Mouse (Mus musculus) kidney, postnatal 0 days (tissue): Measurements from ENCODE around the gene Aff3. TPM values are rescaled to one million over a fixed set of nuclear protein-coding genes. Genes with fewer than 3 reads are reported as not detected.

Experiments
- ATAC-seq: fragments of 200-750 bp; cut with Nextera tagmentation; replicated peaks from 2 replicates; pipeline ENCODE4 v1.8.0; 2017; ENCODE audit warnings: low read depth, moderate number of reproducible peaks, moderate TSS enrichment, moderate library complexity; ENCODE audit not compliant: low FRiP score
- DNase-seq: peaks from one replicate; pipeline ENCODE4 v3.0.0-alpha.2; 2016; ENCODE audit warnings: low spot score
- H3K27ac ChIP-seq: fragments of 300-500 bp; sonication (generic); 2 replicates; pipeline ENCODE4 v1.5.1; 2014; ENCODE audit warnings: mild to moderate bottlenecking
- H3K27me3 ChIP-seq: fragments of 300-500 bp; sonication (generic); 2 replicates; pipeline ENCODE4 v1.6.1; 2014; ENCODE audit warnings: low read length, mixed read lengths; ENCODE audit not compliant: insufficient read depth
- H3K36me3 ChIP-seq: fragments of 300-500 bp; sonication (generic); 2 replicates; pipeline ENCODE4 v1.6.1; 2014; ENCODE audit warnings: low read length, mixed read lengths; ENCODE audit not compliant: insufficient read depth
- H3K4me1 ChIP-seq: fragments of 300-500 bp; sonication (generic); replicated peaks from 2 replicates; pipeline ENCODE4 v1.6.1; 2014; ENCODE audit warnings: antibody characterized with exemption, low read length, mixed read lengths; ENCODE audit not compliant: insufficient read depth
- H3K4me2 ChIP-seq: fragments of 300-500 bp; sonication (generic); 2 replicates; pipeline ENCODE4 v1.6.1; 2014; ENCODE audit warnings: mild to moderate bottlenecking, low read length, moderate library complexity, mixed read lengths
- H3K4me3 ChIP-seq: fragments of 300-500 bp; sonication (generic); replicated peaks from 2 replicates; pipeline ENCODE4 v1.5.1; 2014; ENCODE audit warnings: low read depth, low read length
- H3K9ac ChIP-seq: fragments of 300-500 bp; sonication (generic); 2 replicates; pipeline ENCODE4 v1.6.1; 2014; ENCODE audit warnings: low read depth, low read length
- H3K9me3 ChIP-seq: fragments of 300-500 bp; sonication (generic); replicated peaks from 2 replicates; pipeline ENCODE4 v1.6.1; 2016; ENCODE audit warnings: low read length, inconsistent platforms, mixed read lengths
- CTCF ChIP-seq: IDR thresholded peaks from 2 replicates; pipeline ENCODE4 v1.5.1; 2016; ENCODE audit warnings: antibody characterized with exemption, low read depth, mild to moderate bottlenecking, moderate library complexity
- WGBS: fragments of 180-500 bp; shearing (Covaris S2); extraction: QIAGEN DNeasy Blood & Tissue Kit; methylation state at CpG from one replicate; pipeline ENCODE4 v1.1.7; 2014; 5-methylcytosine and 5-hydroxymethylcytosine counted together
- polyA plus RNA-seq: library from polyadenylated mRNA; unstranded; fragments of >200 nt; fragmentation: Nextera tagmentation; extraction: Ambion mirVana; gene quantifications from 2 replicates; pipeline ENCODE4 v1.2.1, GENCODE M21; 2015

Aff3 gene
- polyA plus RNA-seq, 1 experiment from 2014 or later, result 7.9 TPM

DNA sequence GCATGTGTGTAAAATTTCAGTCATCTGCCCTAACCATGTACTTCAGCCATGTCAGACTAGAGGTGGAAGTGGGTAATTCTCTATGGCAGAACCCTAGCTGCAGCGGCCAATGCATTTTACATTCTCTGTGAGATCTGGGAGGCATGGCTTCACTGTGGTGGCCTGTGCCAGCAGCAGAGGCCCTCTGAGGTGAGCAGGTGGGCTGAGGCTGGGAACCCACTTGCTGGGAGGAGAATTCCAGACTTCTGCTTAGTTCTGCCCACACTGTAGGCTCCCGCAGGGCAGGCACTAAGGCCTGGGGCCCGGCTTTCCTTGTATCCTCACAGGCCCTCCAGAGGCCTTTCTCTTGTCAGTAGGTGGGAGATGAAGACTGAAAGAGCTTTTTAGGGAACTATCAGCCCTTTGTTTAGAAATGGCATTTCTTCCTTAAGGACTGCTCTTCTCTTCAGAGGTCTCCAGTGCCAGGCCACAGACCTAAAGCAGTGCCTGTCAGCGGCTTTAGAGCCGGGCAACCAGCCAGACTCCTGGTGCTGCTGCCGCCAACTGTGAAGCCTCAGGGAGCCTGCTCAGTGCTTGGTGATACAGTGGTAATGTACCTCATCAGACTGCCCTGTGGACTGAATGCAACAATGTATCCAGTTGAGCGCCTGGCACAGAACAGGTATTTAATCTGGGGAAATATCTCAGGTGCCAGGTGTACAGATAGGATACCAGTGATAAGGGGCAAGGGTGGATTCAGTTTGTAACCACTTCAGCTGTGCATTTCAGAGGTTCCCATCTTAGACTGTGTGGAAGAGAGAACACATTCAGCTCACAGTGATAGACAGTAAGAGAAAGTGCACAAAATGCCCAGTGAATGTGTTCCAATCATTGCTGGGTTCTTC lies 356.7 kb downstream of the Aff3 start:
- no peak overlapping the region for H3K4me3 ChIP-seq
- no peaks in the 10 kb centered on the region for H3K4me1 ChIP-seq
- 73% methylated on average over 7 of the region's 7 CpGs for WGBS
- no peaks in the 10 kb centered on the region for H3K9me3 ChIP-seq
- no peak overlapping the region for H3K27ac ChIP-seq
- H3K27me3 ChIP-seq, result no peaks in the 10 kb centered on the region
- DNase-seq, result no peak
- TF ChIP-seq CTCF, result no peak
- H3K9ac ChIP-seq, result no peak overlapping the region
- H3K36me3 ChIP-seq, result no peaks in the 10 kb centered on the region
- no peak for ATAC-seq
- H3K4me2 ChIP-seq, result no peak overlapping the region

DNA sequence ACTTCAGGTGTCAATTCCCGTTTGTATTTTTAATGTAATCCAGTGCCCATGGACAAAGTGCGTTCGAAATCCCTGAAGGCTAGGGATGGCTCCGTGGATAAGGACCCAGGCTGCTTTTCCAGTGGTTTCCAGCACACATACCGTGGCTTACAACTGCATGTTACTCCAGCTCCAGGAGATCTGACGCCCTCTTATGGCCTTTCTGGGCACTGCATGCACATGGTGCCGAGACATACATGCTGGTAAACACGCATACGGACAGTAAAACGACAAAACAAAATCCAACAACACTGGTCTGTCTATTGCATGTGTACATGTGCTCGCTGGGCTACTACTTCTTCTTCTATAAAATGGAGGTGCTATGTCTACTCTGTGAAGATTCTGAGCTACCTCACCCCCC lies 357.5 kb downstream of the Aff3 start:
- TF ChIP-seq CTCF, result peak; percentile 25; the same call in 1 of the 2 replicates
- H3K4me2 ChIP-seq, result no peak overlapping the region
- WGBS, result 94% methylated on average over 11 of the region's 11 CpGs
- ATAC-seq (no peak), DNase-seq (no peak)
- H3K4me1 ChIP-seq, result no peaks in the 10 kb centered on the region
- H3K36me3 ChIP-seq, result no peaks in the 10 kb centered on the region
- H3K9ac ChIP-seq, result no peak overlapping the region
- H3K27me3 ChIP-seq, result no peaks in the 10 kb centered on the region
- no peak overlapping the region for H3K27ac ChIP-seq
- no peak overlapping the region for H3K4me3 ChIP-seq
- no peaks in the 10 kb centered on the region for H3K9me3 ChIP-seq

DNA sequence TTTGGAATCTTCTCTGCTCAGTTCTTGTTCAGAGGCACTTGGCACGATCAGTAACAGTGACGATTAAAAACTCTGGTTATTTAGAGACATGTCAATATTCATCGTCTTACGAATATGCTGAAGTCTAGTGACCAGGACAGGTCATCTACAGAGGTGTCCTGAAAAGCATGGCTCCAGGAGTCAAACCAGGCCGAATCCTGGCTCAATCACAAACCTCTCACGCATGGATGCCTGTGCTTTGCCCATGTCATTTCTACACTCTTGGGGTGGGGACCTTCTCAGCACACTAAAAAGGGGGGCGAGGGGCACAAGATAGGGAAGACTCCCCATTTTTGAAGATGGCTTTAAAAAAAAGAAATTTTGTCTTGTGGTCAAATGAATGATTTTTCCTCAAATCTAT lies 358.6 kb downstream of the Aff3 start:
- TF ChIP-seq CTCF, result no peak
- DNase-seq (no peak), ATAC-seq (no peak)
- H3K9ac ChIP-seq, result no peak overlapping the region
- H3K27ac ChIP-seq, result no peak overlapping the region
- H3K4me1 ChIP-seq, result no peaks in the 10 kb centered on the region
- H3K9me3 ChIP-seq, result no peaks in the 10 kb centered on the region
- no peak overlapping the region for H3K4me2 ChIP-seq
- H3K36me3 ChIP-seq, result no peaks in the 10 kb centered on the region
- no peak overlapping the region for H3K4me3 ChIP-seq
- no peaks in the 10 kb centered on the region for H3K27me3 ChIP-seq
- WGBS, result 86% methylated on average over 7 of the region's 7 CpGs

DNA sequence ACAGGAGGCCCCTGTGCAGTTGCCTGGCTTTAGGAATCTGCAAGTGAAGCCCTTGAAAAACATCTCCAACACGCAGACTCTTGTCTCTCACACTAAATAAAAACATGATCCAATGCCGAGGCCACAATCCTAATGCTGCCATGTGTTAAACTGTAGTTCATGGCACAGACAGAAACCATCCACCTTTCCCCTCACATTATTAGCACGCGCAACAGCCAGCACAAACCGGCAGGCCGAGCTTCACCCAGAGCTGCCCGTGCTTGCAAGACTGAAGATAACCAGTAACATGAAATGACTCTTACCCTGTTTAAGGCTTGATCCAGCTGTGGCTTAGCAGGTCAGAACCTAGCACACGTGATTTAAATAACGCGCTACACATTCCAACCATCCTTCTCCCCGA lies 360.4 kb downstream of the Aff3 start:
- Histone ChIP-seq H3K4me1 (no peaks in the 10 kb centered on the region), H3K4me3 (no peak overlapping the region), H3K27ac (no peak overlapping the region), H3K9me3 (no peaks in the 10 kb centered on the region), H3K27me3 (no peaks in the 10 kb centered on the region), H3K9ac (no peak overlapping the region), H3K36me3 (no peaks in the 10 kb centered on the region), H3K4me2 (no peak overlapping the region)
- WGBS, result 77% methylated on average over 11 of the region's 11 CpGs
- DNase-seq, result no peak
- no peak for ATAC-seq
- TF ChIP-seq CTCF, result no peak

DNA sequence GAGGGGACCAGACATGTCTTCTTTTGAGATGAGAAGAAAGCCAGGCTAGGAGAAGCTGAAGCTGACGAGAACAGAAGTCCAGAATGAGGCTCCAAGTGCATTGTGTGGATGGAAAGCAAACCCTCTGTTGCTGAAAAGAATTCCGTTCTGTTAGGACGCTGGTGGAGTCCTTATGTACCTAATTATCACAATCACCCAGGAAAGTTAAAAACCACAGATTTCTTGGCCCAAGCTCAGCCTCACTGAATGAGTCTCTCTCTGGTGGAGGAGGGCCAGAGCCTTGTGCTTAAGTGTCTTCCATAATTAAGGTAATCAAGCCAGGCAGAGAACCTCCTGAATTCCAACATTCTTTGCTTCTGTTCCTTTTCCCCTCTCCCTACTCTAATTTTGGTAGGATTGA lies 366.5 kb downstream of the Aff3 start:
- no peaks in the 10 kb centered on the region for H3K4me1 ChIP-seq
- H3K9me3 ChIP-seq, result no peaks in the 10 kb centered on the region

DNA sequence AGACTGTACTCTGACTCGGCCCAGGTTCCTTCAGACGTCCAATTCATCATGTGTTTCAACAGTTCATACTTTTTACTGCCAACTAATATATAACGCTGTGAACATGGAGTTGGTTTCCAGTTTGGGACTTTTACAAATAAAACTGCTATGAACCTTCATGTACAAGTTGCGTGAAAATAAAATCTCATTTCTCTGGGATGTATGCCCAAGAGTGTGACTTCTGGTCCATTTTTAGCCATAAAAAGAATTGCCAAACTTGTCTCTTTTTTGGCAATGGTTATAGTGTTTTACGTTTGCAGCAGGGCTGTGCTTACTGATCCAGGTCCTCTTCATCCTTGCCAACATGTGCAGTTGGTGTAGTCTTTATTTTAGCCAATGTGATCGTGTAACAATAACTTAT lies 369.8 kb downstream of the Aff3 start:
- no peak overlapping the region for H3K4me2 ChIP-seq
- H3K36me3 ChIP-seq, result no peaks in the 10 kb centered on the region
- H3K27ac ChIP-seq, result no peak overlapping the region
- ATAC-seq (no peak), DNase-seq (no peak)
- TF ChIP-seq CTCF, result no peak
- H3K27me3 ChIP-seq, result no peaks in the 10 kb centered on the region
- no peaks in the 10 kb centered on the region for H3K4me1 ChIP-seq
- 78% methylated on average over 6 of the region's 6 CpGs for WGBS
- H3K9ac ChIP-seq, result no peak overlapping the region
- H3K9me3 ChIP-seq, result no peaks in the 10 kb centered on the region
- no peak overlapping the region for H3K4me3 ChIP-seq

More for the DNA sequence above, 366.5 kb downstream of the Aff3 start:
- no peak overlapping the region for H3K27ac ChIP-seq
- WGBS, result 76% methylated on average over 3 of the region's 3 CpGs
- no peaks in the 10 kb centered on the region for H3K27me3 ChIP-seq
- no peak for TF ChIP-seq CTCF
- H3K4me2 ChIP-seq, result no peak overlapping the region
- no peak for ATAC-seq
- H3K36me3 ChIP-seq, result no peaks in the 10 kb centered on the region
- DNase-seq, result no peak
- H3K4me3 ChIP-seq, result no peak overlapping the region
- H3K9ac ChIP-seq, result no peak overlapping the region
